ENCODE assay signal across 15 mouse cellular contexts in genomic region chr4:114504227-114505041, GRCm38 (mm10).
DNase-seq lines count a peak whose midpoint lies in the region; ATAC-seq lines count a peak whose summit lies in the region.
"Had no signal": no experiment of that assay in that cellular context is flagged by ENCODE, and none has a peak within 500 bp of the region (broad histone marks: within the 10 kb centered on the region; RNA-seq: fewer than 3 reads in every experiment).

No protein-coding gene starts in this region.

- no peaks in the 10 kb centered on the region for H3K4me1 ChIP-seq in embryonic facial prominence, embryonic 11.5 days (ENCODE audit: control insufficient read depth, insufficient read depth, low read length)
- H3K4me1 ChIP-seq in embryonic facial prominence, embryonic 10.5 days, result peaks cover 8% of the 10 kb centered on the region
- H3K4me1 ChIP-seq in lung, embryonic 15.5 days, result no peaks in the 10 kb centered on the region; the same call in 1 of the 2 replicates
- peaks cover 11% of the 10 kb centered on the region for H3K4me1 ChIP-seq in hindbrain, embryonic 13.5 days (replicated peaks)
- no peaks in the 10 kb centered on the region for H3K4me1 ChIP-seq in intestine, embryonic 16.5 days (ENCODE audit: control insufficient read depth, insufficient read depth, low read length)

- H3K9ac ChIP-seq in embryonic facial prominence, embryonic 11.5 days (replicated peaks; ENCODE audit: low read length), result no peak overlapping the region
- H3K9ac ChIP-seq in lung, embryonic 15.5 days, result no peak overlapping the region
- no peak overlapping the region; the same call in 1 of the 2 replicates for H3K9ac ChIP-seq in hindbrain, embryonic 13.5 days
- no peak overlapping the region for H3K9ac ChIP-seq in intestine, embryonic 16.5 days (ENCODE audit: low read depth, low read length)
- H3K9ac ChIP-seq: embryonic facial prominence, embryonic 12.5 days; intestine, embryonic 15.5 days had no signal

- H3K27me3 ChIP-seq in embryonic facial prominence, embryonic 11.5 days (ENCODE audit: control insufficient read depth, insufficient read depth, low read length), result no peaks in the 10 kb centered on the region
- no peaks in the 10 kb centered on the region for H3K27me3 ChIP-seq in embryonic facial prominence, embryonic 10.5 days (replicated peaks; ENCODE audit: low read depth, poor library complexity, severe bottlenecking)
- no peaks in the 10 kb centered on the region for H3K27me3 ChIP-seq in lung, embryonic 15.5 days
- H3K27me3 ChIP-seq in hindbrain, embryonic 13.5 days, result no peaks in the 10 kb centered on the region
- H3K27me3 ChIP-seq in intestine, embryonic 16.5 days (replicated peaks; ENCODE audit: control insufficient read depth, insufficient read depth, low read length), result no peaks in the 10 kb centered on the region
- H3K27me3 ChIP-seq: embryonic facial prominence, embryonic 12.5 days; intestine, embryonic 15.5 days had no signal

- H3K4me3 ChIP-seq in embryonic facial prominence, embryonic 11.5 days (ENCODE audit: low read depth, low read length), result no peak overlapping the region
- no peak overlapping the region for H3K4me3 ChIP-seq in embryonic facial prominence, embryonic 10.5 days
- no peak overlapping the region for H3K4me3 ChIP-seq in lung, embryonic 15.5 days
- no peak overlapping the region for H3K4me3 ChIP-seq in hindbrain, embryonic 13.5 days
- no peak overlapping the region for H3K4me3 ChIP-seq in intestine, embryonic 16.5 days (ENCODE audit: low read length)
- H3K4me3 ChIP-seq: embryonic facial prominence, embryonic 12.5 days; intestine, embryonic 15.5 days; myocyte had no signal

- 55% methylated on average over 11 of the region's 11 CpGs for WGBS in embryonic facial prominence, embryonic 11.5 days
- WGBS in embryonic facial prominence, embryonic 10.5 days, result 60% methylated on average over 11 of the region's 11 CpGs
- 52% methylated on average over 11 of the region's 11 CpGs for WGBS in lung, embryonic 15.5 days
- WGBS in hindbrain, embryonic 13.5 days, result 55% methylated on average over 11 of the region's 11 CpGs
- 50% methylated on average over 11 of the region's 11 CpGs for WGBS in intestine, embryonic 16.5 days

- ATAC-seq in embryonic facial prominence, embryonic 11.5 days (replicated peaks; ENCODE audit: insufficient number of reproducible peaks, low FRiP score, low TSS enrichment, low read depth), result peak; percentile 56; the same call in 1 of the 2 replicates
- peak; percentile 35; the same call in 1 of the 2 replicates for ATAC-seq in lung, embryonic 15.5 days (ENCODE audit: borderline replicate concordance, extremely low read depth, low FRiP score, low TSS enrichment)
- peak; percentile 57 for ATAC-seq in hindbrain, embryonic 13.5 days (ENCODE audit: low FRiP score)
- ATAC-seq in intestine, embryonic 16.5 days, result no peak
- ATAC-seq: intestine, embryonic 15.5 days; lung, postnatal 0 days had no signal

- H3K27ac ChIP-seq in embryonic facial prominence, embryonic 11.5 days (replicated peaks; ENCODE audit: low read depth, low read length), result no peak overlapping the region
- H3K27ac ChIP-seq in embryonic facial prominence, embryonic 10.5 days (replicated peaks), result no peak overlapping the region
- H3K27ac ChIP-seq in lung, embryonic 15.5 days, result no peak overlapping the region
- H3K27ac ChIP-seq in hindbrain, embryonic 13.5 days, result no peak overlapping the region
- no peak overlapping the region for H3K27ac ChIP-seq in intestine, embryonic 16.5 days (ENCODE audit: low read length)
- H3K27ac ChIP-seq: embryonic facial prominence, embryonic 12.5 days; intestine, embryonic 15.5 days had no signal

- no peak for DNase-seq in embryonic facial prominence, embryonic 11.5 days (ENCODE audit: low spot score)
- DNase-seq in embryonic facial prominence, embryonic 10.5 days (ENCODE audit: low spot score), result no peak
- DNase-seq in lung, postnatal 10 days, result no peak
- peak; percentile 24 for DNase-seq in kidney, postnatal 14 days
- DNase-seq in left cerebral cortex, adult 9 months (ENCODE audit: low spot score in 2 of 2), result no peak
- DNase-seq: retina, postnatal 1 day; thymus, postnatal 14 days had no signal

- no peaks in the 10 kb centered on the region for H3K9me3 ChIP-seq in embryonic facial prominence, embryonic 11.5 days (replicated peaks; ENCODE audit: control insufficient read depth, low read length)
- no peaks in the 10 kb centered on the region for H3K9me3 ChIP-seq in embryonic facial prominence, embryonic 10.5 days
- H3K9me3 ChIP-seq in lung, embryonic 15.5 days, result no peaks in the 10 kb centered on the region
- H3K9me3 ChIP-seq in hindbrain, embryonic 13.5 days, result no peaks in the 10 kb centered on the region
- H3K9me3 ChIP-seq in intestine, embryonic 16.5 days (ENCODE audit: control insufficient read depth, low read length), result no peaks in the 10 kb centered on the region
- H3K9me3 ChIP-seq: embryonic facial prominence, embryonic 12.5 days; intestine, embryonic 15.5 days had no signal

- no peaks in the 10 kb centered on the region for H3K36me3 ChIP-seq in embryonic facial prominence, embryonic 11.5 days (replicated peaks; ENCODE audit: control insufficient read depth, insufficient read depth, low read depth, low read length)
- no peaks in the 10 kb centered on the region for H3K36me3 ChIP-seq in embryonic facial prominence, embryonic 10.5 days (replicated peaks)
- H3K36me3 ChIP-seq in lung, embryonic 15.5 days, result no peaks in the 10 kb centered on the region
- H3K36me3 ChIP-seq in hindbrain, embryonic 13.5 days, result no peaks in the 10 kb centered on the region
- H3K36me3 ChIP-seq in intestine, embryonic 16.5 days (ENCODE audit: control insufficient read depth, insufficient read depth, low read length), result no peaks in the 10 kb centered on the region
- H3K36me3 ChIP-seq: embryonic facial prominence, embryonic 12.5 days; intestine, embryonic 15.5 days had no signal

- no peak overlapping the region for H3K4me2 ChIP-seq in embryonic facial prominence, embryonic 11.5 days (ENCODE audit: low read depth, low read length)
- no peak overlapping the region for H3K4me2 ChIP-seq in lung, embryonic 15.5 days
- no peak overlapping the region for H3K4me2 ChIP-seq in hindbrain, embryonic 13.5 days
- no peak overlapping the region for H3K4me2 ChIP-seq in intestine, embryonic 16.5 days (ENCODE audit: low read depth, low read length)
- H3K4me2 ChIP-seq: embryonic facial prominence, embryonic 12.5 days; heart, embryonic 11.5 days; intestine, embryonic 15.5 days had no signal
